ENCODE assay signal across 7 mouse cellular contexts in genomic region chrX:9747305-9747938, GRCm38 (mm10).
A peak's percentile ranks its signal among the peaks of the same experiment; 100 is the strongest.
DNase-seq lines count a peak whose midpoint lies in the region; ATAC-seq and TF ChIP-seq lines count a peak whose summit lies in the region.

No protein-coding gene starts in this region.

- H3K27ac ChIP-seq in ES-E14 (ENCODE audit: insufficient read depth, low read depth, low read length, poor library complexity, severe bottlenecking), result no peak overlapping the region
- H3K27ac ChIP-seq in forebrain, embryonic 13.5 days, result no peak overlapping the region

- H3K27me3 ChIP-seq in forebrain, embryonic 13.5 days, result no peaks in the 10 kb centered on the region

- peak overlapping the region; percentile 34 to 58; a peak in 3 of 4 replicates for H3K4me3 ChIP-seq in ES-E14 (ENCODE audit: insufficient read depth in 1 of 2, low read depth in 1 of 2, low read length in 2 of 2, poor library complexity in 1 of 2, severe bottlenecking in 1 of 2)
- H3K4me3 ChIP-seq in forebrain, embryonic 13.5 days, result peak overlapping the region; percentile 42

- DNase-seq in ES-E14 (ENCODE audit: low read depth, low spot score), result peak; percentile 38
- peak; percentile 60 to 69 for DNase-seq in adrenal gland, postnatal 36 days
- peak; percentile 1 for DNase-seq in induced T-regulatory cell, adult 2 months (ENCODE audit: low read depth)
- peak; percentile 2 to 33 for DNase-seq in left cerebral cortex, postnatal 14 days (ENCODE audit: low spot score in 2 of 2)
- DNase-seq in right cerebral cortex, postnatal 36 days (ENCODE audit: low spot score in 2 of 2), result peak; percentile 1 to 16

- intact Hi-C loops in left cerebral cortex, postnatal 14 days (cut with DNase I), result no loop called here

- H3K9me3 ChIP-seq in ES-E14 (ENCODE audit: control insufficient read depth, insufficient read depth, low read depth, low read length), result no peaks in the 10 kb centered on the region
- no peaks in the 10 kb centered on the region for H3K9me3 ChIP-seq in forebrain, embryonic 13.5 days (replicated peaks)

- in situ Hi-C loops in ES-E14 (cut with MboI; ENCODE audit: low sequenced_read_pairs in 2 of 2, unreplicated experiment in 2 of 2), result no loop called here

- no peaks in the 10 kb centered on the region for H3K36me3 ChIP-seq in ES-E14 (ENCODE audit: control insufficient read depth, insufficient read depth, low read length, poor library complexity, severe bottlenecking)
- H3K36me3 ChIP-seq in forebrain, embryonic 13.5 days (ENCODE audit: poor library complexity, severe bottlenecking), result no peaks in the 10 kb centered on the region

- H3K9ac ChIP-seq in ES-E14 (ENCODE audit: insufficient read depth, low read depth, low read length, poor library complexity, severe bottlenecking), result peak overlapping the region; percentile 24; the same call in 1 of the 2 replicates
- H3K9ac ChIP-seq in forebrain, embryonic 13.5 days, result peak overlapping the region; percentile 46; the same call in 1 of the 2 replicates

- peak overlapping the region; percentile 56 for H3K4me2 ChIP-seq in forebrain, embryonic 13.5 days

- ATAC-seq in forebrain, embryonic 13.5 days, result peak; percentile 81
- ATAC-seq in megakaryocyte-erythroid progenitor cell, adult 5-6 weeks (replicated peaks; ENCODE audit: low FRiP score, low TSS enrichment, poor library complexity, severe bottlenecking), result peak; percentile 95

- WGBS in forebrain, embryonic 13.5 days, result 19% methylated on average over 21 of the region's 27 CpGs

- no peaks in the 10 kb centered on the region for H3K4me1 ChIP-seq in ES-E14 (ENCODE audit: control insufficient read depth in 2 of 2, insufficient read depth in 2 of 2, low read length in 2 of 2, poor library complexity in 1 of 2)
- H3K4me1 ChIP-seq in forebrain, embryonic 13.5 days, result no peaks in the 10 kb centered on the region

TF ChIP-seq in ES-E14, 5 proteins besides CTCF, POLR2A, EP300 and RAD21:
- TF ChIP-seq ZNF384 (IDR thresholded peaks at IDR 0.05; ENCODE audit: low read depth, low read length) (no peak), CHD2 (IDR thresholded peaks at IDR 0.05; ENCODE audit: low read depth, low read length) (no peak), MAFK (IDR thresholded peaks at IDR 0.05; ENCODE audit: insufficient read depth, low read depth, low read length) (no peak), HCFC1 (IDR thresholded peaks at IDR 0.05; ENCODE audit: borderline replicate concordance, insufficient read depth, low read length) (no peak), ZC3H11A (IDR thresholded peaks at IDR 0.05; ENCODE audit: borderline replicate concordance, low read depth, low read length) (no peak)

Comparison
In these comparisons a context has a peak if more than half of its experiments do, and no peak if none do; other contexts are left out.
1. DNase-seq: peak in every context shown above with its lines; median percentile 64 in adrenal gland, postnatal 36 days; 38 in ES-E14; 18 in left cerebral cortex, postnatal 14 days; 8 in right cerebral cortex, postnatal 36 days; 1 in induced T-regulatory cell, adult 2 months.